ENCODE assay signal across 14 mouse cellular contexts in genomic region chr13:83450820-83451219, GRCm38 (mm10). TPM values are rescaled to one million over a fixed set of nuclear protein-coding genes. Genes with fewer than 3 reads are reported as not detected.
DNase-seq lines count a peak whose midpoint lies in the region; ATAC-seq lines count a peak whose summit lies in the region.
"Had no signal": no experiment of that assay in that cellular context is flagged by ENCODE, and none has a peak within 500 bp of the region (broad histone marks: within the 10 kb centered on the region; RNA-seq: fewer than 3 reads in every experiment).

No protein-coding gene starts in this region.

- no peak overlapping the region for H3K9ac ChIP-seq in heart, embryonic 16.5 days (ENCODE audit: low read length)
- H3K9ac ChIP-seq: limb, embryonic 12.5 days had no signal

- H3K36me3 ChIP-seq in heart, embryonic 16.5 days (ENCODE audit: control insufficient read depth, insufficient read depth) = no peaks in the 10 kb centered on the region
- no peaks in the 10 kb centered on the region for H3K36me3 ChIP-seq in limb, embryonic 10.5 days
- H3K36me3 ChIP-seq: limb, embryonic 12.5 days had no signal

- ATAC-seq in heart, embryonic 16.5 days (replicated peaks; ENCODE audit: extremely low read depth, insufficient read depth, low FRiP score) = peak; percentile 58; the same call in 1 of the 2 replicates
- ATAC-seq: activated CD4-positive, CD25-positive, alpha-beta regulatory T cell, adult 4 months had no signal

- no peak overlapping the region for H3K27ac ChIP-seq in heart, embryonic 16.5 days (ENCODE audit: low read length)
- no peak overlapping the region for H3K27ac ChIP-seq in limb, embryonic 10.5 days
- H3K27ac ChIP-seq: layer of hippocampus, adult 2 months; limb, embryonic 12.5 days had no signal

- no peak for DNase-seq in heart, adult 9 months (ENCODE audit: low spot score in 2 of 2)
- peak; percentile 6 for DNase-seq in A20 (ENCODE audit: low read depth, low spot score)
- peak; percentile 57 for DNase-seq in embryo, embryonic 11 days
- DNase-seq in limb, embryonic 10.5 days (ENCODE audit: low spot score) = peak; percentile 48
- no peak for DNase-seq in layer of hippocampus, postnatal 25 days (ENCODE audit: extremely low spot score in 1 of 2, low spot score in 1 of 2)
- DNase-seq in layer of hippocampus, adult 11-12 months (ENCODE audit: low spot score) = no peak
- DNase-seq in gastrocnemius, postnatal 36 days = no peak

- H3K9me3 ChIP-seq in heart, embryonic 16.5 days (replicated peaks; ENCODE audit: control insufficient read depth, low read length) = no peaks in the 10 kb centered on the region
- no peaks in the 10 kb centered on the region for H3K9me3 ChIP-seq in limb, embryonic 10.5 days (replicated peaks)
- H3K9me3 ChIP-seq: limb, embryonic 12.5 days had no signal

- no peak overlapping the region for H3K4me2 ChIP-seq in heart, embryonic 16.5 days (ENCODE audit: low read depth, low read length)
- H3K4me2 ChIP-seq: limb, embryonic 12.5 days had no signal

- no peaks in the 10 kb centered on the region for H3K27me3 ChIP-seq in heart, embryonic 16.5 days (ENCODE audit: control insufficient read depth, insufficient read depth, low read length)
- H3K27me3 ChIP-seq in limb, embryonic 10.5 days (ENCODE audit: low read depth, poor library complexity, severe bottlenecking) = no peaks in the 10 kb centered on the region
- H3K27me3 ChIP-seq: CH12.LX; limb, embryonic 12.5 days had no signal

- H3K4me1 ChIP-seq in heart, embryonic 16.5 days (ENCODE audit: control insufficient read depth, insufficient read depth, low read length) = peaks cover 5% of the 10 kb centered on the region
- no peaks in the 10 kb centered on the region for H3K4me1 ChIP-seq in limb, embryonic 10.5 days

- no peak overlapping the region for H3K4me3 ChIP-seq in heart, embryonic 16.5 days (ENCODE audit: low read length)
- H3K4me3 ChIP-seq in limb, embryonic 10.5 days = no peak overlapping the region
- H3K4me3 ChIP-seq: erythroblast, embryonic 14.5 days; layer of hippocampus, adult 2 months; limb, embryonic 12.5 days; myocyte had no signal

- intact Hi-C loops in gastrocnemius, postnatal 36 days (cut with DNase I) = no loop called here

RNA-seq across cellular contexts. Expression of gene Mef2c, which starts 53.0 kb away (rescaled TPM):
- 89.6 and 116 TPM in 2 replicates for polyA plus RNA-seq in heart, embryonic 16.5 days (2015; fragmentation: Nextera tagmentation; extraction: Ambion mirVana)
- 13.2 and 17.5 TPM in 2 replicates for polyA plus RNA-seq in limb, embryonic 10.5 days (2016; fragmentation: Nextera tagmentation; extraction: Ambion mirVana)
- 100 to 1,000 TPM; 114 to 128 TPM for total RNA-seq in layer of hippocampus, postnatal 25 days (2021)
- total RNA-seq in gastrocnemius, postnatal 36 days (2021) = 100 to 1,000 TPM; 330 to 357 TPM

Comparison
In these comparisons a context has a peak if more than half of its experiments do, and no peak if none do; other contexts are left out.
1. DNase-seq: peak in A20 (single experiment), embryo, embryonic 11 days (single experiment) and limb, embryonic 10.5 days (single experiment); none in heart, adult 9 months (0 of 2), layer of hippocampus, postnatal 25 days (0 of 2), layer of hippocampus, adult 11-12 months (single experiment) and gastrocnemius, postnatal 36 days (0 of 2).